Mouse (Mus musculus) forebrain, postnatal 0 days (tissue): Measurements from ENCODE around the gene Pcnx2. TPM values are rescaled to one million over a fixed set of nuclear protein-coding genes. Genes with fewer than 3 reads are reported as not detected.

Source experiments
- ATAC-seq: fragments of 200-750 bp; cut with Nextera tagmentation; 2 replicates; pipeline ENCODE4 v1.8.0; 2017; ENCODE audit warnings: mild to moderate bottlenecking, moderate library complexity
- DNase-seq: peaks from one replicate; pipeline ENCODE4 v3.0.0-alpha.2; 2015
- H3K27ac ChIP-seq: fragments of 300-500 bp; sonication (generic); 2 replicates; pipeline ENCODE4 v1.5.1; 2014; ENCODE audit warnings: low read depth, mild to moderate bottlenecking, antibody characterized with exemption, low read length, moderate library complexity, mixed read lengths
- H3K27me3 ChIP-seq: fragments of 300-500 bp; sonication (generic); 2 replicates; pipeline ENCODE4 v1.6.1; 2014; ENCODE audit warnings: mild to moderate bottlenecking, low read length, mixed read lengths; ENCODE audit not compliant: insufficient read depth
- H3K36me3 ChIP-seq: fragments of 300-500 bp; sonication (generic); 2 replicates; pipeline ENCODE4 v1.6.1; 2014; ENCODE audit warnings: mild to moderate bottlenecking, moderate library complexity; ENCODE audit not compliant: insufficient read depth
- H3K4me1 ChIP-seq: fragments of 300-500 bp; sonication (generic); 2 replicates; pipeline ENCODE4 v1.6.1; 2014; ENCODE audit warnings: antibody characterized with exemption; ENCODE audit not compliant: insufficient read depth
- H3K4me2 ChIP-seq: fragments of 300-500 bp; sonication (generic); 2 replicates; pipeline ENCODE4 v1.6.1; 2014; ENCODE audit warnings: low read depth, mild to moderate bottlenecking, moderate library complexity
- H3K4me3 ChIP-seq: fragments of 300-500 bp; sonication (generic); 2 replicates; pipeline ENCODE4 v1.5.1; 2014; ENCODE audit warnings: low read depth, low read length, mixed read lengths
- H3K9ac ChIP-seq: fragments of 300-500 bp; sonication (generic); 2 replicates; pipeline ENCODE4 v1.6.1; 2014; ENCODE audit warnings: mild to moderate bottlenecking
- H3K9me3 ChIP-seq: fragments of 300-500 bp; sonication (generic); 2 replicates; pipeline ENCODE4 v1.6.1; 2016; ENCODE audit warnings: low read length
- CTCF ChIP-seq: sonication (generic); IDR thresholded peaks from 2 replicates; pipeline ENCODE4 v1.5.1; 2016; ENCODE audit warnings: antibody characterized with exemption, control low read depth, low read depth
- WGBS: fragments of 180-500 bp; shearing (Covaris S2); extraction: QIAGEN DNeasy Blood & Tissue Kit; methylation state at CpG from one replicate; pipeline ENCODE4 v1.1.7; 2014; 5-methylcytosine and 5-hydroxymethylcytosine counted together
- polyA plus RNA-seq: library from polyadenylated mRNA; unstranded; fragments of >200 nt; fragmentation: Nextera tagmentation; extraction: Ambion mirVana; gene quantifications from 2 replicates; pipeline ENCODE4 v1.2.1, GENCODE M21; 2015
- total RNA-seq: library from RNA; depleted of rRNA; stranded (reverse); fragments of >200 nt; gene quantifications from 2 replicates; pipeline ENCODE4 v1.2.3, GENCODE M21; 2014

Pcnx2 gene
- total and polyA plus RNA-seq, 2 experiments from 2014 or later = 2.1 to 12.3 TPM

GRCm38 (mm10) chr8:125747390-125747789 lies 150.7 kb downstream of the Pcnx2 start:
- H3K4me1 ChIP-seq = no peaks in the 10 kb centered on the region
- no peak overlapping the region for H3K27ac ChIP-seq
- H3K27me3 ChIP-seq = no peaks in the 10 kb centered on the region
- H3K4me2 ChIP-seq = no peak overlapping the region
- 0 out of 2 replicates have a peak, but pooled peaks cover 14% of the 10 kb centered on the region for H3K36me3 ChIP-seq
- ATAC-seq (no peak), DNase-seq (no peak)
- WGBS = 82% methylated on average over 8 of the region's 8 CpGs
- TF ChIP-seq CTCF = no peak
- H3K9ac ChIP-seq = no peak overlapping the region
- H3K4me3 ChIP-seq = no peak overlapping the region
- H3K9me3 ChIP-seq = no peaks in the 10 kb centered on the region

DNA sequence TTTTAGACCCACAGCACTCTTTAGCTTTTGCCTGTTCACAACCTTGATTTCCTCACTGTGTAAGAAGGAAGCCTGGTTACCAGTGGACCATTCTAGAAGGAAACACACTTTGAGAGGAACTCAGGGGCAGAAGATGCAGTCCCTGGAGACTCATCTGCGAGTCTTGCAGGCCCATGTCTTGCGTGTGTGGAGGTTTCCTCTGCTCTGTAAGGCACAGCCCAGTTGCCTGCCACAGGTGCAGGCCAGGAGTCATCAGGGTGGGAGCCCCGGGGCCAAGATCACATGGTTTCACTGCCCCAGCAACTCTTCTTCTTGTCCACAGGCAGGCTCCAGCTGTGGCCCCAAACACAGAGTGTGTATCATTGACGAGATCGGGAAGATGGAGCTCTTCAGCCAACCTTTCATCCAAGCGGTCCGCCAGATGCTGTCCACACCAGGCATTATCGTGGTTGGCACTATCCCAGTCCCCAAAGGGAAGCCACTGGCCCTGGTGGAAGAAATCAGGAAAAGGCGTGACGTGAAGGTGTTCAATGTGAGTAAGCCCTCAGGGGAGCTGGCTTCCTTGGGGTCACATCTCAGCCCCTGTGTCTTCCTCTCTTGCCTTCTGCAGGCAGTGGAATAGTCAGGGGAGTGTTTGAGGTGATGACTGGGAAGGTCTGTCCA lies 153.1 kb downstream of the Pcnx2 start:
- H3K4me1 ChIP-seq = no peaks in the 10 kb centered on the region
- no peak overlapping the region for H3K4me3 ChIP-seq
- H3K36me3 ChIP-seq = 0 out of 2 replicates have a peak, but pooled peaks cover 4% of the 10 kb centered on the region
- H3K9me3 ChIP-seq = no peaks in the 10 kb centered on the region
- ATAC-seq (no peak), DNase-seq (no peak)
- no peak overlapping the region for H3K27ac ChIP-seq
- no peaks in the 10 kb centered on the region for H3K27me3 ChIP-seq
- no peak overlapping the region for H3K4me2 ChIP-seq
- WGBS = 87% methylated on average over 10 of the region's 10 CpGs
- no peak overlapping the region for H3K9ac ChIP-seq
- no peak for TF ChIP-seq CTCF

GRCm38 (mm10) chr8:125742406-125742805 lies 155.7 kb downstream of the Pcnx2 start:
- Histone ChIP-seq H3K4me1 (no peaks in the 10 kb centered on the region), H3K27ac (no peak overlapping the region), H3K9me3 (no peaks in the 10 kb centered on the region), H3K36me3 (0 out of 2 replicates have a peak, but pooled peaks cover 3% of the 10 kb centered on the region), H3K4me3 (no peak overlapping the region), H3K27me3 (no peaks in the 10 kb centered on the region), H3K4me2 (no peak overlapping the region), H3K9ac (no peak overlapping the region)
- DNase-seq (no peak), ATAC-seq (no peak)
- no peak for TF ChIP-seq CTCF
- 78% methylated on average over 8 of the region's 8 CpGs for WGBS

- no peak overlapping the region for H3K27ac ChIP-seq
- H3K27me3 ChIP-seq = no peaks in the 10 kb centered on the region
- TF ChIP-seq CTCF = no peak
- no peak overlapping the region for H3K4me2 ChIP-seq
- WGBS = 83% methylated on average over 2 of the region's 2 CpGs
- no peaks in the 10 kb centered on the region for H3K36me3 ChIP-seq
- no peaks in the 10 kb centered on the region for H3K4me1 ChIP-seq
- no peaks in the 10 kb centered on the region for H3K9me3 ChIP-seq
- no peak overlapping the region for H3K9ac ChIP-seq
- H3K4me3 ChIP-seq = no peak overlapping the region
- DNase-seq (no peak), ATAC-seq (no peak)
These were observed 156.3 kb downstream of the Pcnx2 start for GRCm38 (mm10) chr8:125741855-125742254.

DNA sequence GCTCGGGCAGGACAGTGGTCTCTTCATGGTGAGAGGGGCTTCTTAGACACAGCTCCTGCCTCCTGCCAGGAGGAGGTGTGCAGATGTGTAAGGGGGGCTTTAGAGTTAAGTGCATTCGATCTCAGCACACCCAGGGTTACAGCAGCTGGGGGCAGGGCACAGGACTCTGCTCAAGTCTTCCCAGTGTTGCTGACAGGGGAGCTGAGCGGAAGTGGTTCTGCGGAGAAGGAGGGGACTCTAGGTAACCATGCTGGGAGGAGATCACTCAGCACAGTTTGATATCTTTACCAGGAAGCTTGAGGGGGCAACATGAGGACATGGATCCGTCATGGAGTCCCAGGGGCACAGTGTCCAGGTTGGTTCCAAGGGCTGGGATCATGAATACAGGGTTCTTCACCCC lies 156.7 kb downstream of the Pcnx2 start:
- Histone ChIP-seq H3K4me2 (no peak overlapping the region), H3K9ac (no peak overlapping the region), H3K9me3 (no peaks in the 10 kb centered on the region), H3K27ac (no peak overlapping the region), H3K4me3 (no peak overlapping the region), H3K27me3 (no peaks in the 10 kb centered on the region), H3K36me3 (no peaks in the 10 kb centered on the region), H3K4me1 (no peaks in the 10 kb centered on the region)
- ATAC-seq = no peak
- WGBS = 80% methylated on average over 5 of the region's 5 CpGs
- DNase-seq = no peak
- no peak for TF ChIP-seq CTCF

DNA sequence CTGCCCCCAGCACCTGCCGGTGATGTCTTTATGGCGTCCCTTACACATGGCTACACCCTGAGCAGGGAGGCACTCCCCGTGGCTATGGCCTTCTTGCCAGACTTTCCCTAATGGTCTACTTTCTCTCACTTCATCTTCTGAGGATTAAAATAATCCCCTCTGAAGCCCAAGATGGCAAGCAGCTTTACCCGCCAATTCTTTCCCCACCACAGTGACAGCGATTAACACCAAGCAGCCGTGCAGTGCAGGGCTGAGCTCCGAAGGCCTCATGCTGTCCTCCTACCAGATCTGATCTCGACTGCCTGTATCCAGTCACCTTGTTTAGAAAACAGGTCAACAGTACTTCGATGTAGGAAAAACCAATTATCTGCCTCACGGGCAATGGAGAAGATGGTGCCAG lies 157.5 kb downstream of the Pcnx2 start:
- TF ChIP-seq CTCF = no peak
- no peaks in the 10 kb centered on the region for H3K36me3 ChIP-seq
- no peak for DNase-seq
- no peak for ATAC-seq
- H3K4me2 ChIP-seq = no peak overlapping the region
- H3K4me1 ChIP-seq = no peaks in the 10 kb centered on the region
- H3K27ac ChIP-seq = no peak overlapping the region
- H3K9ac ChIP-seq = no peak overlapping the region
- H3K4me3 ChIP-seq = no peak overlapping the region
- H3K9me3 ChIP-seq = no peaks in the 10 kb centered on the region
- H3K27me3 ChIP-seq = no peaks in the 10 kb centered on the region
- WGBS = 71% methylated on average over 10 of the region's 10 CpGs

DNA sequence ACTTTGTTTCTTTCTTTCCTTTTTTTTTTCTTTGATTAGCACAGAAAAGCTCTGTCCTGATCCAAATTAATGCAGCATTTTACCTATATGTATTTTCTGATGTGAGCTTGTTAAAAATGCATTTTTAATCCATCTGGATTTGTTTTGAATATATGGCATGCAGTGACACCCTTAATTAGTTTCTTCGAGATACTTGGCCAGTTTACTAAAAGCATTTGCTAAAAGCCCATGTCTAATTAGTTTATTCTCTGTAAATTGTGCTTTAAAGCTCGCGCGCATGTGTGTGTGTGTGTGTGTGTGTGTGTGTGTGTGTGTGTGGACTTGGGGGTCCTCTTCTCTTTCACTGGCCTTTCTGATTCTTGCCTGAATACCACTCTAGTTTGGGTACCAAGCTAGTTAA lies 159.2 kb downstream of the Pcnx2 start:
- Histone ChIP-seq H3K27me3 (no peaks in the 10 kb centered on the region), H3K9me3 (no peaks in the 10 kb centered on the region), H3K4me2 (no peak overlapping the region), H3K36me3 (no peaks in the 10 kb centered on the region), H3K4me3 (no peak overlapping the region), H3K4me1 (0 out of 2 replicates have a peak, but pooled peaks cover 4% of the 10 kb centered on the region), H3K27ac (no peak overlapping the region), H3K9ac (no peak overlapping the region)
- ATAC-seq = no peak
- no peak for DNase-seq
- WGBS = 48% methylated on average over 4 of the region's 4 CpGs
- TF ChIP-seq CTCF = no peak
